Mouse (Mus musculus): ENCODE data around the gene Auts2. TPM values are rescaled to one million over a fixed set of nuclear protein-coding genes. Genes with fewer than 3 reads are reported as not detected.

Gene Auts2
- polyA plus RNA-seq, 1 experiment from 2014 or later = 7.5 TPM

DNA sequence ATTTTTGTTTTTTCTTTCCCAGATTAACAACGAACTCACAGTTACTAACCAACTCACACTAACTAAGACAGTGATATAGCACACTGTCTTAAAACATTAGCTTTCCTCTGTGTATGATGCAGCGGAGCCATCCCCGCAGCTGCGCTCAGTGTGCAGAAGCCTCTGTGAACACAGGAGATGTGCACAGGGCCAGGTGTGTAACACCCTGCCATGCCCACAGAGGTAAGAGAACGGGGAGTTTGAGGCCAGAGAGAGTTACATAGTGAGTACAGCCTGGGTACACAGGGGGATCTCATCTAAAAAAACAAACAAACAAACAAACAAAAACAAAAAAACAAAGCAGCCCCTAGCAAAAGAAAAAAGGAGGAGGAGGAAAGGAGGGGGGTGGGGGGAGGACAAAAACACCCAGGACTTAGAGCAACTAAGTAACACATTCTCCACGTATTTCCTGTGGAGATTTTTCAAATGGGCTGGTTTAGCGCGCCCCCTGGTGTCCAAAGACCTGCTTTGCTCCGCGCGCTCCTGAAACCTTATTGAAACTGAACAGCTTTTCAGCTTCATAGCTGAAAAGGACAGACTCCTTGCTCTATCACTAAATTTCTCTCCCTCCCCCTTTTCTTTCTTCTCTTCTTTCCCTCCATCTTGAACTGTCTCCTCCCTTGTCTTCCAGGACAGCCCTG is 1115.3 kb downstream of the Auts2 start:
- H3K27me3 ChIP-seq (ENCODE audit: insufficient read depth, low read length) = no peaks in the 10 kb centered on the region
- no peak overlapping the region for H3K9ac ChIP-seq (ENCODE audit: low read depth, low read length)
- ATAC-seq (replicated peaks; ENCODE audit: low FRiP score, low read depth) = no peak
- H3K4me2 ChIP-seq (ENCODE audit: low read length) = no peak overlapping the region
- 37% methylated on average over 11 of the region's 11 CpGs for WGBS
- H3K4me3 ChIP-seq (replicated peaks; ENCODE audit: low read depth, low read length) = no peak overlapping the region
- H3K27ac ChIP-seq = no peak overlapping the region
- TF ChIP-seq CTCF (IDR thresholded peaks at IDR 0.05; ENCODE audit: low read depth) = peak; percentile 91
- no peaks in the 10 kb centered on the region for H3K4me1 ChIP-seq (replicated peaks; ENCODE audit: insufficient read depth, low read length)
- DNase-seq (ENCODE audit: low spot score) = peak; percentile 78
- no peaks in the 10 kb centered on the region for H3K36me3 ChIP-seq (ENCODE audit: insufficient read depth, low read length)
- H3K9me3 ChIP-seq (replicated peaks; ENCODE audit: low read length) = no peaks in the 10 kb centered on the region

GRCm38 (mm10) chr5:131422737-131423136 is 1120.4 kb downstream of the Auts2 start:
- Histone ChIP-seq H3K9me3 (replicated peaks; ENCODE audit: low read length) (no peaks in the 10 kb centered on the region), H3K4me3 (replicated peaks; ENCODE audit: low read depth, low read length) (no peak overlapping the region), H3K27me3 (ENCODE audit: insufficient read depth, low read length) (no peaks in the 10 kb centered on the region), H3K27ac (no peak overlapping the region), H3K9ac (ENCODE audit: low read depth, low read length) (no peak overlapping the region), H3K4me1 (replicated peaks; ENCODE audit: insufficient read depth, low read length) (no peaks in the 10 kb centered on the region), H3K36me3 (ENCODE audit: insufficient read depth, low read length) (no peaks in the 10 kb centered on the region), H3K4me2 (ENCODE audit: low read length) (no peak overlapping the region)
- DNase-seq (ENCODE audit: low spot score) (no peak), ATAC-seq (replicated peaks; ENCODE audit: low FRiP score, low read depth) (no peak)
- 88% methylated on average over 3 of the region's 3 CpGs for WGBS
- TF ChIP-seq CTCF (IDR thresholded peaks at IDR 0.05; ENCODE audit: low read depth) = peak; percentile 44; the same call in 1 of the 2 replicates

DNA sequence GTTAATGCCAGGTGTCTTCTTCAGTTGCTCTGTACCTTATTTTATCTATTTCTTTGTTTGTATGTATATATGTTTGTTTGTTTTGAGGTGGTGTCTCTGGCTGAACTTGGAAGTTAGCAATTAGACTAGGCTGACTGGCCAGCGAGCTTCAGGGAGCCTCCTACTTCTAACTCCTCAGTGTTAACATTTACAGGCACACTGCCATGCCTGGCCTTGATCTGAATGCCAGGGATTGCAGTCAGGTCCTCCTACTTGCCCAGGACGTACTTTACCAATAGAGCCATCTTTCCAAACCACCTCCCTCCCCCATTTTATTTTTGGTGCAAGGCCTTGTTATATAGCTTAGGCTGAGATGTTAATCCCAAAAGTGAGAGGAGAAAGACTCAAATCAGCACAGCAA is 1122.7 kb downstream of the Auts2 start:
- Histone ChIP-seq H3K27ac (no peak overlapping the region), H3K9me3 (replicated peaks; ENCODE audit: low read length) (no peaks in the 10 kb centered on the region), H3K27me3 (ENCODE audit: insufficient read depth, low read length) (no peaks in the 10 kb centered on the region), H3K4me3 (replicated peaks; ENCODE audit: low read depth, low read length) (no peak overlapping the region), H3K36me3 (ENCODE audit: insufficient read depth, low read length) (no peaks in the 10 kb centered on the region), H3K4me1 (replicated peaks; ENCODE audit: insufficient read depth, low read length) (no peaks in the 10 kb centered on the region), H3K9ac (ENCODE audit: low read depth, low read length) (no peak overlapping the region), H3K4me2 (ENCODE audit: low read length) (no peak overlapping the region)
- ATAC-seq (replicated peaks; ENCODE audit: low FRiP score, low read depth) = no peak
- 68% methylated on average over 2 of the region's 2 CpGs for WGBS
- DNase-seq (ENCODE audit: low spot score) = no peak
- no peak for TF ChIP-seq CTCF (IDR thresholded peaks at IDR 0.05; ENCODE audit: low read depth)

GRCm38 (mm10) chr5:131415902-131416545 is 1127.1 kb downstream of the Auts2 start:
- ATAC-seq (replicated peaks; ENCODE audit: low FRiP score, low read depth) = no peak
- H3K36me3 ChIP-seq (ENCODE audit: insufficient read depth, low read length) = no peaks in the 10 kb centered on the region
- H3K4me1 ChIP-seq (replicated peaks; ENCODE audit: insufficient read depth, low read length) = no peaks in the 10 kb centered on the region
- no peak for TF ChIP-seq CTCF (IDR thresholded peaks at IDR 0.05; ENCODE audit: low read depth)
- H3K27me3 ChIP-seq (ENCODE audit: insufficient read depth, low read length) = no peaks in the 10 kb centered on the region
- no peak overlapping the region for H3K4me3 ChIP-seq (replicated peaks; ENCODE audit: low read depth, low read length)
- WGBS = 61% methylated on average over 1 of the region's 1 CpGs
- no peak overlapping the region for H3K27ac ChIP-seq
- DNase-seq (ENCODE audit: low spot score) = no peak
- no peaks in the 10 kb centered on the region for H3K9me3 ChIP-seq (replicated peaks; ENCODE audit: low read length)
- no peak overlapping the region for H3K4me2 ChIP-seq (ENCODE audit: low read length)
- no peak overlapping the region for H3K9ac ChIP-seq (ENCODE audit: low read depth, low read length)

DNA sequence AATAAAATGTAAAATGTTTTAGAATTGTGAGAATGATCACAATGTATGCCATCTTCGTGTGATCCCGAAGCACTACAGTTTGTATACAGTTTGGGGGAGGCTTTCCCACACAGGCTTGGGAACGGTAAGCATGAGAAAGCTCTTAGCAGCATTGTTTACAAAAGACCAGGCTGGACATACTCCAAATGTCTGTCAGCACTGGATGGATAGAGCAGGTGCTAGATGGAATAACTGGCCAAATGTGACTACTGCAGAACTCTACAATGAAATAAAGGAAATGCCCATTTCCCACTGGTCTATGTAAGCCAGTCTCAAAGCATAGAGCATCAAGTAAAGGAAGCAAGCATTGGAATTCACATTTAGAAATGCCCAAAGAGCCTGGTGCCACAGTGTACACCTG is 1144.9 kb downstream of the Auts2 start:
- Histone ChIP-seq H3K9ac (ENCODE audit: low read depth, low read length) (no peak overlapping the region), H3K4me2 (ENCODE audit: low read length) (no peak overlapping the region), H3K36me3 (ENCODE audit: insufficient read depth, low read length) (no peaks in the 10 kb centered on the region), H3K27ac (no peak overlapping the region), H3K27me3 (ENCODE audit: insufficient read depth, low read length) (no peaks in the 10 kb centered on the region), H3K4me3 (replicated peaks; ENCODE audit: low read depth, low read length) (no peak overlapping the region), H3K4me1 (replicated peaks; ENCODE audit: insufficient read depth, low read length) (no peaks in the 10 kb centered on the region), H3K9me3 (replicated peaks; ENCODE audit: low read length) (no peaks in the 10 kb centered on the region)
- no peak for ATAC-seq (replicated peaks; ENCODE audit: low FRiP score, low read depth)
- TF ChIP-seq CTCF (IDR thresholded peaks at IDR 0.05; ENCODE audit: low read depth) = no peak
- WGBS = 73% methylated on average over 3 of the region's 3 CpGs
- DNase-seq (ENCODE audit: low spot score) = no peak

DNA sequence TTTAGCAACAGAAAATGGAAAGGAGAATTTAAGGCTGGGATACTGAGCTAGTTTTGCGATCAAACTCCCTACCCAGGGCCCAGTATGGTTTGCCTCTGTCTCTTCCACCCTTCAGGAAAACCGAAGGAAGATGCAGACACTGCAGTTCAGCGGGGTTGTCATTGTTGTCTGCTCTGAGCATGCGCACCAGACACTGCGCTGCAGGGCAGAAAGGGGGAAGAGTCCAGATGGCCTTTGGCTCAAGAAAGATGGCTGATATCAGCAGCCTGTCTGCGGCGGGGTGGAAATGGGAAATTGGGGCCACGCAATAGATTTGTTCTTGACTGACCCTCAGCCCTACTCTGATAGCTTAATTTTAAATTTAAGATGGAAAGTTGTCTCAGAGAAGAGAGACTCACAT is 1147.4 kb downstream of the Auts2 start:
- ATAC-seq (replicated peaks; ENCODE audit: low FRiP score, low read depth) = no peak

More for the DNA sequence above, 1147.4 kb downstream of the Auts2 start:
- H3K27me3 ChIP-seq (ENCODE audit: insufficient read depth, low read length) = no peaks in the 10 kb centered on the region
- H3K9ac ChIP-seq (ENCODE audit: low read depth, low read length) = no peak overlapping the region
- H3K36me3 ChIP-seq (ENCODE audit: insufficient read depth, low read length) = no peaks in the 10 kb centered on the region
- no peak for DNase-seq (ENCODE audit: low spot score)
- no peak overlapping the region for H3K4me3 ChIP-seq (replicated peaks; ENCODE audit: low read depth, low read length)
- H3K27ac ChIP-seq = no peak overlapping the region
- TF ChIP-seq CTCF (IDR thresholded peaks at IDR 0.05; ENCODE audit: low read depth) = no peak
- no peaks in the 10 kb centered on the region for H3K4me1 ChIP-seq (replicated peaks; ENCODE audit: insufficient read depth, low read length)
- H3K9me3 ChIP-seq (replicated peaks; ENCODE audit: low read length) = no peaks in the 10 kb centered on the region
- no peak overlapping the region for H3K4me2 ChIP-seq (ENCODE audit: low read length)
- WGBS = 84% methylated on average over 8 of the region's 8 CpGs

All from kidney, postnatal 0 days (tissue).